10 mouse cellular contexts compared by ENCODE assay signal in genomic region chr8:33991917-33992875, GRCm38 (mm10).
A peak's percentile ranks its signal among the peaks of the same experiment; 100 is the strongest.
DNase-seq lines count a peak whose midpoint lies in the region; ATAC-seq and TF ChIP-seq lines count a peak whose summit lies in the region.
"Had no signal": no experiment of that assay in that cellular context is flagged by ENCODE, and none has a peak within 500 bp of the region (broad histone marks: within the 10 kb centered on the region; RNA-seq: fewer than 3 reads in every experiment).

No protein-coding gene starts in this region.

- H3K9me3 ChIP-seq in kidney, postnatal 0 days (replicated peaks; ENCODE audit: low read length) = no peaks in the 10 kb centered on the region
- H3K9me3 ChIP-seq in embryonic facial prominence, embryonic 15.5 days (replicated peaks) = no peaks in the 10 kb centered on the region
- H3K9me3 ChIP-seq in intestine, embryonic 15.5 days = no peaks in the 10 kb centered on the region
- H3K9me3 ChIP-seq in neural tube, embryonic 12.5 days = no peaks in the 10 kb centered on the region

- H3K9ac ChIP-seq in kidney, postnatal 0 days (ENCODE audit: low read depth, low read length) = no peak overlapping the region
- no peak overlapping the region for H3K9ac ChIP-seq in embryonic facial prominence, embryonic 15.5 days
- H3K9ac ChIP-seq in intestine, embryonic 15.5 days = no peak overlapping the region; the same call in 1 of the 2 replicates
- H3K9ac ChIP-seq in neural tube, embryonic 12.5 days = no peak overlapping the region

- H3K27me3 ChIP-seq in kidney, postnatal 0 days (ENCODE audit: insufficient read depth, low read length) = no peaks in the 10 kb centered on the region
- H3K27me3 ChIP-seq in embryonic facial prominence, embryonic 15.5 days = no peaks in the 10 kb centered on the region
- no peaks in the 10 kb centered on the region for H3K27me3 ChIP-seq in intestine, embryonic 15.5 days (replicated peaks)
- no peaks in the 10 kb centered on the region for H3K27me3 ChIP-seq in neural tube, embryonic 12.5 days (replicated peaks)

- DNase-seq in kidney, postnatal 0 days (ENCODE audit: low spot score) = no peak
- DNase-seq in kidney, postnatal 10 days = no peak
- no peak for DNase-seq in gastrocnemius, postnatal 36 days
- DNase-seq in left cerebral cortex, postnatal 10 days (ENCODE audit: extremely low spot score in 1 of 2, low spot score in 2 of 2) = no peak
- DNase-seq in kidney, adult 11 months = no peak
- DNase-seq: cerebellum, adult 18-20 months; right cerebral cortex, postnatal 14 days had no signal

- no peaks in the 10 kb centered on the region for H3K36me3 ChIP-seq in kidney, postnatal 0 days (ENCODE audit: insufficient read depth, low read length)
- H3K36me3 ChIP-seq in embryonic facial prominence, embryonic 15.5 days = no peaks in the 10 kb centered on the region
- H3K36me3 ChIP-seq in intestine, embryonic 15.5 days = no peaks in the 10 kb centered on the region
- H3K36me3 ChIP-seq in neural tube, embryonic 12.5 days = no peaks in the 10 kb centered on the region

- H3K4me1 ChIP-seq in kidney, postnatal 0 days (replicated peaks; ENCODE audit: insufficient read depth, low read length) = 0 out of 2 replicates have a peak, but pooled peaks cover 8% of the 10 kb centered on the region
- peaks cover 12% of the 10 kb centered on the region; the same call in 1 of the 2 replicates for H3K4me1 ChIP-seq in embryonic facial prominence, embryonic 15.5 days
- H3K4me1 ChIP-seq in intestine, embryonic 15.5 days (replicated peaks) = peaks cover 19% of the 10 kb centered on the region; the same call in 1 of the 2 replicates
- H3K4me1 ChIP-seq in neural tube, embryonic 12.5 days = peaks cover 15% of the 10 kb centered on the region; the same call in 1 of the 2 replicates

- no peak overlapping the region for H3K4me2 ChIP-seq in kidney, postnatal 0 days (ENCODE audit: low read length)
- peak overlapping the region; percentile 21 for H3K4me2 ChIP-seq in embryonic facial prominence, embryonic 15.5 days (replicated peaks)
- peak overlapping the region; percentile 38 for H3K4me2 ChIP-seq in intestine, embryonic 15.5 days (replicated peaks)
- H3K4me2 ChIP-seq in neural tube, embryonic 12.5 days (replicated peaks) = peak overlapping the region; percentile 35

- peak; percentile 53 for ATAC-seq in kidney, postnatal 0 days (replicated peaks; ENCODE audit: low FRiP score, low read depth)
- ATAC-seq in embryonic facial prominence, embryonic 15.5 days (ENCODE audit: insufficient number of reproducible peaks, low FRiP score, low TSS enrichment, low read depth) = no peak
- ATAC-seq in intestine, embryonic 15.5 days = peak; percentile 17
- ATAC-seq in neural tube, embryonic 12.5 days (ENCODE audit: low FRiP score, low read depth) = peak; percentile 61; the same call in 1 of the 2 replicates

- WGBS in kidney, postnatal 0 days = 44% methylated on average over 12 of the region's 12 CpGs
- WGBS in embryonic facial prominence, embryonic 15.5 days = 51% methylated on average over 12 of the region's 12 CpGs
- WGBS in intestine, embryonic 15.5 days = 51% methylated on average over 12 of the region's 12 CpGs
- WGBS in neural tube, embryonic 12.5 days = 33% methylated on average over 12 of the region's 12 CpGs

- intact Hi-C loops in gastrocnemius, postnatal 36 days (cut with DNase I) = no loop called here
- intact Hi-C loops in left cerebral cortex, postnatal 10 days (cut with DNase I) = no loop called here

- peak overlapping the region; percentile 67 for H3K27ac ChIP-seq in kidney, postnatal 0 days
- no peak overlapping the region for H3K27ac ChIP-seq in embryonic facial prominence, embryonic 15.5 days (replicated peaks)
- H3K27ac ChIP-seq in intestine, embryonic 15.5 days = peak overlapping the region; percentile 70
- no peak overlapping the region for H3K27ac ChIP-seq in neural tube, embryonic 12.5 days

- H3K4me3 ChIP-seq in kidney, postnatal 0 days (replicated peaks; ENCODE audit: low read depth, low read length) = no peak overlapping the region
- no peak overlapping the region for H3K4me3 ChIP-seq in embryonic facial prominence, embryonic 15.5 days (replicated peaks)
- H3K4me3 ChIP-seq in intestine, embryonic 15.5 days (replicated peaks) = no peak overlapping the region
- H3K4me3 ChIP-seq in neural tube, embryonic 12.5 days = no peak overlapping the region

- TF ChIP-seq CTCF in kidney, postnatal 0 days (IDR thresholded peaks at IDR 0.05; ENCODE audit: low read depth) = no peak

Comparison
In these comparisons a context has a peak if more than half of its experiments do, and no peak if none do; other contexts are left out.
1. H3K27ac ChIP-seq: peak in kidney, postnatal 0 days (single experiment) and intestine, embryonic 15.5 days (single experiment); none in embryonic facial prominence, embryonic 15.5 days (single experiment) and neural tube, embryonic 12.5 days (single experiment).